Mouse (Mus musculus): ENCODE measurements at regions not wholly inside any gene's neighbourhood (a gene's known extent, or its start where the extent isn't known, plus 50 kb on each side); places are given as distances from the start of the nearest gene placed in this dataset.

DNA sequence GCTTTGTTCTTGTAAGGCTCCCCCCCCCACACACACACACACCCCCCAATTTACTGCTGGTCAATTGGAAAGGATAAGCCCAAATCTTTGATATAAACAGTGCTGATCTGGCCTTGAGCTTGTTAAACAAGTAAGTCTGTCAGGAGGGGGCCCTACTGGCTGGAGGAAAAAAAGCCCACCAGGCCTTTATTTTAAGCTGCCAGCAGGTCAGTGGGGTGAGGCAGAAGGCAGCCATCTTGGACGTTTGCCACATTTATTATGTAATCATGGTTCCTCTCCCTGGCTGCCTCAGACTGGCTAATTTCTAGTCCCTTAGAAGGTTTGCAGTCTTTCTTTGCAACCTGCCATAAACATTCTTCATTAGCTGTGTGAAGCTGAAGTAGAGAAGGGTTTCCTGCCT lies 75.9 kb upstream of the Med14 start:
- no peaks in the 10 kb centered on the region for H3K27me3 ChIP-seq (ENCODE audit: insufficient read depth, low read length)
- H3K9me3 ChIP-seq (ENCODE audit: low read length), result no peaks in the 10 kb centered on the region
- H3K36me3 ChIP-seq (ENCODE audit: insufficient read depth, low read length), result no peaks in the 10 kb centered on the region
- H3K4me3 ChIP-seq (replicated peaks; ENCODE audit: low read length), result no peak overlapping the region
- TF ChIP-seq NANOG (IDR thresholded peaks at IDR 0.05; ENCODE audit: borderline replicate concordance, low read length), result no peak
- no peak for TF ChIP-seq CTCF (conservative IDR thresholded peaks at IDR 0.05; ENCODE audit: low read length)
- no peak for TF ChIP-seq POU5F1 (IDR thresholded peaks at IDR 0.05; ENCODE audit: borderline replicate concordance, low read length)
- peaks cover 52% of the 10 kb centered on the region for H3K4me1 ChIP-seq (replicated peaks; ENCODE audit: low read depth, low read length)

DNA sequence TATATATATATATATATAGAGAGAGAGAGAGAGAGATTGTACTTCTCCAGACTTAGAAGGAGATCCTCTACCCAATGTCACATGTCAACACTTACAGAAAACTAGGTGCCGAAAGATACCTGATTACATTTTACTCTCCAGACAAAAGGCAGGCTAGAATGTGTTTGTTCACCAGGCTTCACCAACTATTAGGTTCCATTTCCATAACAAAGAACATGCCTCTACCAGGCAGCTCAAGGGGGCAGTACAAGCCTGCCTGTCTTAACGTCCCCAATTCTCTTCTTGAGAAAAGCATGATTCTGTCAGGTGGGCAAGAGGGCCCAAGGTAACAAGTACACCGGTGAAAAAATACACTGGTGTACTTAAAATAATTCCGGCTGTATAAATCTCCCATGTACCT lies 72.8 kb upstream of the Med14 start:
- Histone ChIP-seq H3K4me3 (replicated peaks; ENCODE audit: low read length) (no peak overlapping the region), H3K36me3 (ENCODE audit: insufficient read depth, low read length) (no peaks in the 10 kb centered on the region), H3K9me3 (ENCODE audit: low read length) (no peaks in the 10 kb centered on the region), H3K4me1 (replicated peaks; ENCODE audit: low read depth, low read length) (peaks cover 46% of the 10 kb centered on the region), H3K27me3 (ENCODE audit: insufficient read depth, low read length) (no peaks in the 10 kb centered on the region)
- TF ChIP-seq CTCF (conservative IDR thresholded peaks at IDR 0.05; ENCODE audit: low read length), result no peak
- TF ChIP-seq NANOG (IDR thresholded peaks at IDR 0.05; ENCODE audit: borderline replicate concordance, low read length), result no peak
- TF ChIP-seq POU5F1 (IDR thresholded peaks at IDR 0.05; ENCODE audit: borderline replicate concordance, low read length), result peak; percentile 25; the same call in 1 of the 2 replicates

DNA sequence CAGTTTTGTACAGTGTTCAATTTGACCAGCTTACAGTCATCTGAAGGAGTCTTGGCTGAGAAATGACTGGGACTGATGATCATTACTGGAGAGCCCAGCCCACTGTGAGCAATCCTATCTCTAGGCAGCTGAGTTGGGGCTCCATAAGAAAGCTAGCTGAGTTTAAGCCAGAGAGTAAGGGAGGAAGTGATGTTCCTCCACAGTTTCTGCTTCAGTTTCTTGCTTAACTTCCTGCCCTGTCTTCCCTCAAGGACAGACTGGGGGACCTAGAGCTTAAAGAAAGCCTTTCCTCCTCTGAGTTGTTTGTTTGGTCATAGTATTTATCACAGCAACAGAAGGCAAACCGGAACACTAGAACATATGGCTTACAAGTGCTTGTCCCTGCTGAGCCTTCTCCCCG lies 70.8 kb upstream of the Med14 start:
- Histone ChIP-seq H3K4me1 (replicated peaks; ENCODE audit: low read depth, low read length) (peaks cover 32% of the 10 kb centered on the region), H3K9me3 (ENCODE audit: low read length) (no peaks in the 10 kb centered on the region), H3K4me3 (replicated peaks; ENCODE audit: low read length) (no peak overlapping the region), H3K36me3 (ENCODE audit: insufficient read depth, low read length) (no peaks in the 10 kb centered on the region), H3K27me3 (ENCODE audit: insufficient read depth, low read length) (no peaks in the 10 kb centered on the region)
- TF ChIP-seq CTCF (conservative IDR thresholded peaks at IDR 0.05; ENCODE audit: low read length) (no peak), POU5F1 (IDR thresholded peaks at IDR 0.05; ENCODE audit: borderline replicate concordance, low read length) (no peak), NANOG (IDR thresholded peaks at IDR 0.05; ENCODE audit: borderline replicate concordance, low read length) (no peak)

DNA sequence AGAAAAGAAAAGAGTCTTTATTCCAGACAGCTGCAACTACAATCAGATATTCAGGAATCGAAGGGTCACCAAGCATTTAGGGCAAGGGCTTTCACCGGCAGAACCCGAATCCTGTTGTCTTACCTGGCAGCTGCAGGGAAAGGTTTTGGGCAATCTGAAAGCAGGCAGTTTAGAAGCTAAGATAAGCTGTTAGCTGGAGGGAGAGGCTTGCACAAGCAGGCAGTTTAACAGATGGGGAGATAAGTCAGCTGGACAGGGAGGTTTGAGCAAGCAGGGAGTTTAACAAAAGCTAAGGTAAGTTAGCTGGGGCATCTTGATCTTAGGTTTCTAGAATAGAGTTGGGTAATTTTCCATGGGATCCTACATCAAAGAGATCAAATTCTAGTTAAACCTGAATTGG lies 67.3 kb upstream of the Med14 start:
- Histone ChIP-seq H3K36me3 (ENCODE audit: insufficient read depth, low read length) (no peaks in the 10 kb centered on the region), H3K4me1 (replicated peaks; ENCODE audit: low read depth, low read length) (peaks cover 6% of the 10 kb centered on the region; the same call in 1 of the 2 replicates), H3K4me3 (replicated peaks; ENCODE audit: low read length) (no peak overlapping the region), H3K9me3 (ENCODE audit: low read length) (no peaks in the 10 kb centered on the region), H3K27me3 (ENCODE audit: insufficient read depth, low read length) (no peaks in the 10 kb centered on the region)
- TF ChIP-seq CTCF (conservative IDR thresholded peaks at IDR 0.05; ENCODE audit: low read length), result no peak
- no peak for TF ChIP-seq POU5F1 (IDR thresholded peaks at IDR 0.05; ENCODE audit: borderline replicate concordance, low read length)
- no peak for TF ChIP-seq NANOG (IDR thresholded peaks at IDR 0.05; ENCODE audit: borderline replicate concordance, low read length)

DNA sequence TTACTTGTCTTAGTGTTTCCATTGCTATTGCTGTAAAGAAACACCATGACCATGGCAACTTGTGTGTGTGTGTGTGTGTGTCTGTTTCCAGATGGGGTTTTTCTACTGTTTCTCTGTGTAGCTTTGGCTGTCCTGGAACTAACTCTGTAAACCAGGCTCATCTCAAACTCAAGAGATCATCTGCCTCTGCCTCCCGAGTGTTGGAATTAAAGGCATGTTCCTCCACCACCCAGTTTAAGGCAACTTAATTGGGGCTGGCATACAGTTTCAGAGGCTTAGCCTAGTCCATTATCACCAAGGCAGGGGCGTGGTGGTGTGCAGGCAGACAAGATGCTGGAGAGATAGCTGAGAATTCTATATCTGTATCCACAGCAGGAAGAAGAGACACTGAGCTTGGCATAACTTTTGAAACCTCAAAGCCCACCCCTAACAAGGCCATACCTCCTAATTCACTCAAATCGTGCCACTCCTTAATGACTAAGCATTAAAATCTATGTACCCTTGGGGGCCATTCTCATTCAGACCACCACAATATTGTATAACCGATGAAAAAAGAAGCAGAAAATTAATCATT lies 65.5 kb upstream of the Med14 start:
- H3K4me1 ChIP-seq (replicated peaks; ENCODE audit: low read depth, low read length), result peaks cover 17% of the 10 kb centered on the region
- H3K27me3 ChIP-seq (ENCODE audit: insufficient read depth, low read length), result no peaks in the 10 kb centered on the region
- no peaks in the 10 kb centered on the region for H3K36me3 ChIP-seq (ENCODE audit: insufficient read depth, low read length)
- TF ChIP-seq NANOG (IDR thresholded peaks at IDR 0.05; ENCODE audit: borderline replicate concordance, low read length) (no peak), POU5F1 (IDR thresholded peaks at IDR 0.05; ENCODE audit: borderline replicate concordance, low read length) (no peak), CTCF (conservative IDR thresholded peaks at IDR 0.05; ENCODE audit: low read length) (no peak)
- H3K4me3 ChIP-seq (replicated peaks; ENCODE audit: low read length), result no peak overlapping the region
- no peaks in the 10 kb centered on the region for H3K9me3 ChIP-seq (ENCODE audit: low read length)

DNA sequence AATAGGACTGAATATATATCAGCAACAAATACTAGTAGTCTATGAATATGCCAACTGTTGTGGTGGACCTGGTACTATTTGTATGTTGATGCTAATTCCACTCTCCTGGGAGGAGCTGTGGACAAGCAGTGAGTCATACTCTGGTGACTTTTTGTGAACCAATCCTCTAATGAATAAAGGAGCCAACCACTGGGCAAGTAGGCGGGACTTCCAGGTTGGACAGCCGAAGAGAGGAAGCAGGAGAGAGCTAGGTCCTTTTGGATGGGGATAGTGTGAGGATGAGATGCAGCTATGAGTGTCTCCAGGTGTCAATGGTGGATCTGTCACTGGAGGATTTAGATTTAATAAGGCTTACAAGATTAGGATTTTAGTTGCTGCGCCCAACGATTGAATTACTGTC lies 64.8 kb upstream of the Med14 start:
- Histone ChIP-seq H3K4me1 (replicated peaks; ENCODE audit: low read depth, low read length) (peaks cover 20% of the 10 kb centered on the region), H3K27me3 (ENCODE audit: insufficient read depth, low read length) (no peaks in the 10 kb centered on the region), H3K4me3 (replicated peaks; ENCODE audit: low read length) (no peak overlapping the region), H3K36me3 (ENCODE audit: insufficient read depth, low read length) (no peaks in the 10 kb centered on the region), H3K9me3 (ENCODE audit: low read length) (no peaks in the 10 kb centered on the region)
- no peak for TF ChIP-seq CTCF (conservative IDR thresholded peaks at IDR 0.05; ENCODE audit: low read length)
- TF ChIP-seq NANOG (IDR thresholded peaks at IDR 0.05; ENCODE audit: borderline replicate concordance, low read length), result no peak
- no peak for TF ChIP-seq POU5F1 (IDR thresholded peaks at IDR 0.05; ENCODE audit: borderline replicate concordance, low read length)

DNA sequence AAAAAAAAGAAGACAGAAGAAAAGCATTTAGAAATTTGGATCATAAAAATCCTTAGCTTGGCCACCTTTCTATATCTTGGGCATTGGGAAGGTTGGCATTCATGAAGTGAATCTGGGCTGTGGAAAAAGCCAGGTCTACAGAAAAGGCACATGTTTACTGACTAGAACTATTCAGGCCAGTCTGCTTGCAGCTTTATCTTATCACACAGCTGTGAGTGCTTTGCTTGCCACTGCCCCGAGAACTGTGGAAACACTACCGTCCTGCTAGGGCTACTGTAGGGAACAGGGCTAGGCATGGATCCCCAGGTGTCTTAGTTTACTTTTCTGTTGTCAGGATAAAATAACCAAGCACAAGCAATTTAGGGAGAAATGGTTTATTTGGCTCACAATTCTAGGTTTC lies 63.4 kb upstream of the Med14 start:
- no peak overlapping the region for H3K4me3 ChIP-seq (replicated peaks; ENCODE audit: low read length)
- no peaks in the 10 kb centered on the region for H3K27me3 ChIP-seq (ENCODE audit: insufficient read depth, low read length)
- TF ChIP-seq NANOG (IDR thresholded peaks at IDR 0.05; ENCODE audit: borderline replicate concordance, low read length) (no peak), CTCF (conservative IDR thresholded peaks at IDR 0.05; ENCODE audit: low read length) (no peak), POU5F1 (IDR thresholded peaks at IDR 0.05; ENCODE audit: borderline replicate concordance, low read length) (no peak)
- H3K9me3 ChIP-seq (ENCODE audit: low read length), result no peaks in the 10 kb centered on the region
- peaks cover 20% of the 10 kb centered on the region for H3K4me1 ChIP-seq (replicated peaks; ENCODE audit: low read depth, low read length)
- no peaks in the 10 kb centered on the region for H3K36me3 ChIP-seq (ENCODE audit: insufficient read depth, low read length)

DNA sequence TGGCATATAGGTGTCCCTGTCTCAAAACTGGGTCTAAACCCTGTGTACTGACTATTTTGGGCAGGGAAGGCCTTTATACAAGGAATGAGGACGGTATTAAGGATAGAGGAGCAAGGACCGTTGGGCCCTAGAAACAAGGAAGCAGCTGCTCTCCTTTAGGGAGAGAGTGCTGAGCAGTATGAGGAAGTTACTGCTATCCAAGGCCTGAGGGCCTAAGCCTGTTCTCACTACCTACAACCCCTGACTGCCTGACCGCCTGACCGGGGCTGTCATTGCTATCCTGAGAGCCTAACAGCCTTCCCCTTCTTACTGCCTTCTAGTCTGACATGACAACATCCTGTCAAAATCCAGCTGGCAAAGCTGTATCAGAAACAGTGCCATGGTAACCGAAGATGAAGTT lies 62.6 kb upstream of the Med14 start:
- TF ChIP-seq POU5F1 (IDR thresholded peaks at IDR 0.05; ENCODE audit: borderline replicate concordance, low read length), result no peak
- no peak for TF ChIP-seq NANOG (IDR thresholded peaks at IDR 0.05; ENCODE audit: borderline replicate concordance, low read length)
- peaks cover 20% of the 10 kb centered on the region for H3K4me1 ChIP-seq (replicated peaks; ENCODE audit: low read depth, low read length)
- no peak overlapping the region for H3K4me3 ChIP-seq (replicated peaks; ENCODE audit: low read length)
- no peaks in the 10 kb centered on the region for H3K9me3 ChIP-seq (ENCODE audit: low read length)
- H3K36me3 ChIP-seq (ENCODE audit: insufficient read depth, low read length), result no peaks in the 10 kb centered on the region
- H3K27me3 ChIP-seq (ENCODE audit: insufficient read depth, low read length), result no peaks in the 10 kb centered on the region

DNA sequence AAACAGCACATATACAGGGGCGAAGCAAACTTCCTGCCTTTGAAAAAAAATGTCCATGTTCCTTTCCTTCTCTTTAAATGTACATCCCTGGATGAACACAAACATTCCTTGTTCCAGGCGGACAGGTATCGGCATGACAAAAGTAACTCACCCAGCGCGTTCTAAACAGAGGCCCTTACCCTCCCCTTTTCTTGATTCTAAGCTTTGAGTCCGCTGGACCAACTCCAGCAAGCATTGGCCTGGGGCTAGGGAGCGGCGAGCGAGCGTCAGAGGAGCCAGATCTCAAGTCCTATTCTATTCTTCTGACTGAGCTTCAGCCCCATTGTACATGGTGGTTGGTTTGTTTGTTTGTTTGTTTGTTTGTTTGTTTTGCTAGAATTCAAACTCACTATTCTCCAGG lies 60.9 kb upstream of the Med14 start:
- H3K4me3 ChIP-seq (replicated peaks; ENCODE audit: low read length), result no peak overlapping the region
- TF ChIP-seq POU5F1 (IDR thresholded peaks at IDR 0.05; ENCODE audit: borderline replicate concordance, low read length), result no peak
- no peak for TF ChIP-seq CTCF (conservative IDR thresholded peaks at IDR 0.05; ENCODE audit: low read length)
- no peak for TF ChIP-seq NANOG (IDR thresholded peaks at IDR 0.05; ENCODE audit: borderline replicate concordance, low read length)
- peaks cover 20% of the 10 kb centered on the region for H3K4me1 ChIP-seq (replicated peaks; ENCODE audit: low read depth, low read length)
- no peaks in the 10 kb centered on the region for H3K27me3 ChIP-seq (ENCODE audit: insufficient read depth, low read length)
- no peaks in the 10 kb centered on the region for H3K36me3 ChIP-seq (ENCODE audit: insufficient read depth, low read length)
- no peaks in the 10 kb centered on the region for H3K9me3 ChIP-seq (ENCODE audit: low read length)

Data from E14TG2a.4 (cell line).